Mouse (Mus musculus): ENCODE data around the gene Prrg4. TPM values are rescaled to one million over a fixed set of nuclear protein-coding genes. Genes with fewer than 3 reads are reported as not detected.
"Not testable (repeated sequence)": the region's sequence is repeated elsewhere in the genome, so short reads cannot be mapped to it uniquely, and the experiment has no call there.

Gene Prrg4
- 2.3 and 3.9 TPM in 2 replicates for polyA plus RNA-seq (2014; fragmentation: Nextera tagmentation; extraction: Ambion mirVana)

GRCm38 (mm10) chr2:104849276-104849990 is at the start of gene Prrg4:
TSS of gene Prrg4 (minus strand) at chr2:104849876.
- H3K27ac ChIP-seq (ENCODE audit: low read depth), result no peak within 1 kb of the TSS

GRCm38 (mm10) chr2:104887882-104888566 is 38.3 kb upstream of the Prrg4 start:
- 19% methylated on average over 10 of the region's 10 CpGs for WGBS
- Histone ChIP-seq H3K9me3 (ENCODE audit: low read depth, low read length) (no peaks in the 10 kb centered on the region), H3K36me3 (ENCODE audit: insufficient read depth) (no peaks in the 10 kb centered on the region), H3K4me2 (no peak overlapping the region), H3K27ac (ENCODE audit: low read depth) (no peak overlapping the region), H3K4me3 (ENCODE audit: low read depth, low read length) (no peak overlapping the region), H3K9ac (no peak overlapping the region), H3K4me1 (ENCODE audit: insufficient read depth) (no peaks in the 10 kb centered on the region), H3K27me3 (ENCODE audit: insufficient read depth, low read length) (no peaks in the 10 kb centered on the region)
- ATAC-seq (ENCODE audit: insufficient read depth), result peak; percentile 62; the same call in 1 of the 2 replicates
- peak; percentile 93 for DNase-seq
- TF ChIP-seq CTCF (IDR thresholded peaks at IDR 0.05; ENCODE audit: low read depth), result peak; percentile 94

More at GRCm38 (mm10) chr2:104849276-104849990, at the start of gene Prrg4:
- peak; percentile 23; the same call in 1 of the 2 replicates for TF ChIP-seq CTCF (IDR thresholded peaks at IDR 0.05; ENCODE audit: low read depth)
- no peaks in the 10 kb centered on the region for H3K4me1 ChIP-seq (ENCODE audit: insufficient read depth)
- peak within 1 kb of the TSS; percentile 50 for H3K9ac ChIP-seq
- no peaks in the 10 kb centered on the region for H3K36me3 ChIP-seq (ENCODE audit: insufficient read depth)
- peak; percentile 89 for ATAC-seq (ENCODE audit: insufficient read depth)
- no peaks in the 10 kb centered on the region for H3K9me3 ChIP-seq (ENCODE audit: low read depth, low read length)
- peaks cover 14% of the 10 kb centered on the region; the same call in 1 of the 2 replicates for H3K27me3 ChIP-seq (ENCODE audit: insufficient read depth, low read length)
- peak within 1 kb of the TSS; percentile 92 for H3K4me2 ChIP-seq
- under 1% methylated on average over 62 of the region's 62 CpGs for WGBS
- DNase-seq, result peak; percentile 77
- H3K4me3 ChIP-seq (ENCODE audit: low read depth, low read length), result peak within 1 kb of the TSS; percentile 53

GRCm38 (mm10) chr2:104887331-104887730 is 37.7 kb upstream of the Prrg4 start:
- not testable (repeated sequence) for H3K27ac ChIP-seq (ENCODE audit: low read depth); H3K4me1 ChIP-seq (ENCODE audit: insufficient read depth); ATAC-seq (ENCODE audit: insufficient read depth); H3K27me3 ChIP-seq (ENCODE audit: insufficient read depth, low read length); H3K36me3 ChIP-seq (ENCODE audit: insufficient read depth); H3K4me3 ChIP-seq (ENCODE audit: low read depth, low read length); H3K9me3 ChIP-seq (ENCODE audit: low read depth, low read length); H3K4me2 ChIP-seq; H3K9ac ChIP-seq; DNase-seq
- whole genome bisulfite sequencing, result 61% methylated on average over 2 of the region's 2 CpGs

- no peak for TF ChIP-seq CTCF (IDR thresholded peaks at IDR 0.05; ENCODE audit: low read depth)
- WGBS, result 89% methylated on average over 18 of the region's 18 CpGs
- ATAC-seq (ENCODE audit: insufficient read depth), result no peak
Measured at GRCm38 (mm10) chr2:104886109-104886508, 36.4 kb upstream of the Prrg4 start.

GRCm38 (mm10) chr2:104878794-104879193 is 29.1 kb upstream of the Prrg4 start:
- H3K9ac ChIP-seq, result no peak overlapping the region
- H3K27ac ChIP-seq (ENCODE audit: low read depth), result no peak overlapping the region
- no peaks in the 10 kb centered on the region for H3K27me3 ChIP-seq (ENCODE audit: insufficient read depth, low read length)
- H3K4me2 ChIP-seq, result no peak overlapping the region
- WGBS, result 77% methylated on average over 8 of the region's 8 CpGs
- H3K4me1 ChIP-seq (ENCODE audit: insufficient read depth), result no peaks in the 10 kb centered on the region
- no peak for ATAC-seq (ENCODE audit: insufficient read depth)
- no peak for TF ChIP-seq CTCF (IDR thresholded peaks at IDR 0.05; ENCODE audit: low read depth)
- no peak for DNase-seq
- no peak overlapping the region for H3K4me3 ChIP-seq (ENCODE audit: low read depth, low read length)
- H3K36me3 ChIP-seq (ENCODE audit: insufficient read depth), result no peaks in the 10 kb centered on the region
- H3K9me3 ChIP-seq (ENCODE audit: low read depth, low read length), result no peaks in the 10 kb centered on the region; the same call in 1 of the 2 replicates

More at GRCm38 (mm10) chr2:104886109-104886508, 36.4 kb upstream of the Prrg4 start:
- Histone ChIP-seq H3K27me3 (ENCODE audit: insufficient read depth, low read length) (no peaks in the 10 kb centered on the region), H3K9me3 (ENCODE audit: low read depth, low read length) (no peaks in the 10 kb centered on the region), H3K36me3 (ENCODE audit: insufficient read depth) (no peaks in the 10 kb centered on the region), H3K4me2 (no peak overlapping the region), H3K9ac (no peak overlapping the region), H3K27ac (ENCODE audit: low read depth) (no peak overlapping the region), H3K4me1 (ENCODE audit: insufficient read depth) (no peaks in the 10 kb centered on the region), H3K4me3 (ENCODE audit: low read depth, low read length) (no peak overlapping the region)
- no peak for DNase-seq

- WGBS, result 80% methylated on average over 3 of the region's 3 CpGs
- no peak for TF ChIP-seq CTCF (IDR thresholded peaks at IDR 0.05; ENCODE audit: low read depth)
- DNase-seq (no peak), ATAC-seq (ENCODE audit: insufficient read depth) (no peak)
- Histone ChIP-seq H3K4me2 (no peak overlapping the region), H3K27me3 (ENCODE audit: insufficient read depth, low read length) (no peaks in the 10 kb centered on the region), H3K36me3 (ENCODE audit: insufficient read depth) (no peaks in the 10 kb centered on the region), H3K4me1 (ENCODE audit: insufficient read depth) (no peaks in the 10 kb centered on the region), H3K4me3 (ENCODE audit: low read depth, low read length) (no peak overlapping the region), H3K27ac (ENCODE audit: low read depth) (no peak overlapping the region), H3K9ac (no peak overlapping the region), H3K9me3 (ENCODE audit: low read depth, low read length) (no peaks in the 10 kb centered on the region)
Measured at GRCm38 (mm10) chr2:104869101-104869500, 19.4 kb upstream of the Prrg4 start.

- DNase-seq, result no peak
- Histone ChIP-seq H3K9me3 (ENCODE audit: low read depth, low read length) (no peaks in the 10 kb centered on the region), H3K4me2 (no peak within 1 kb of the TSS), H3K4me3 (ENCODE audit: low read depth, low read length) (no peak within 1 kb of the TSS), H3K4me1 (ENCODE audit: insufficient read depth) (no peaks in the 10 kb centered on the region), H3K27ac (ENCODE audit: low read depth) (no peak within 1 kb of the TSS), H3K9ac (no peak within 1 kb of the TSS), H3K36me3 (ENCODE audit: insufficient read depth) (no peaks in the 10 kb centered on the region), H3K27me3 (ENCODE audit: insufficient read depth, low read length) (no peaks in the 10 kb centered on the region)
- TF ChIP-seq CTCF (IDR thresholded peaks at IDR 0.05; ENCODE audit: low read depth), result no peak
- WGBS, result 78% methylated on average over 13 of the region's 13 CpGs
- ATAC-seq (ENCODE audit: insufficient read depth), result no peak
Measured at GRCm38 (mm10) chr2:104867282-104867855, 17.7 kb upstream of the Prrg4 start, which contains the start of gene Ccdc73. TSS of gene Ccdc73 (plus strand) at chr2:104867805.

Data from lung, embryonic 14.5 days (tissue).